Mouse (Mus musculus) ES-Bruce4 (cell line): ENCODE results near the gene Anapc15-ps.

Experiments
- CTCF ChIP-seq: IDR thresholded peaks from one replicate; pipeline ENCODE4 v1.8.1; 2011; ENCODE audit warnings: low read depth, low read length
- EP300 ChIP-seq: IDR thresholded peaks from 2 replicates; pipeline ENCODE4 v1.6.1; 2011; ENCODE audit warnings: low read depth, low read length; ENCODE audit not compliant: insufficient read depth
- POLR2A ChIP-seq: IDR thresholded peaks from one replicate; pipeline ENCODE4 v1.8.1; 2011; ENCODE audit warnings: low read length; ENCODE audit not compliant: insufficient read depth

- TF ChIP-seq EP300: no peak
- TF ChIP-seq POLR2A: no peak
- TF ChIP-seq CTCF: no peak
Observed at GRCm38 (mm10) chr10:95689058-95689457, 15.8 kb upstream of the Anapc15-ps start.
